Mouse (Mus musculus) MEL (cell line): ENCODE measurements around the gene Acox3. TPM values are rescaled to one million over a fixed set of nuclear protein-coding genes. Genes with fewer than 3 reads are reported as not detected.

Experiments used
- DNase-seq: peaks from one replicate; pipeline ENCODE4 v3.0.0; 2011; ENCODE audit warnings: low read depth, low spot score
- H3K27ac ChIP-seq: 2 replicates; pipeline ENCODE4 v1.5.1; 2012; ENCODE audit warnings: low read depth, mild to moderate bottlenecking, control low read depth, low read length, moderate library complexity; ENCODE audit not compliant: control insufficient read depth
- H3K27me3 ChIP-seq, 2 experiments: fragments of 150-350 bp in 1 of 2; sonication (generic) in 1 of 2; 2 replicates each; pipeline ENCODE4 v1.6.1; 2012; ENCODE audit warnings: low read length in 2 of 2, mild to moderate bottlenecking in 2 of 2, improper control_type of control experiment in 1 of 2, moderate library complexity in 1 of 2; ENCODE audit not compliant: insufficient read depth in 2 of 2, control insufficient read depth in 1 of 2
- H3K36me3 ChIP-seq, 2 experiments: 2 replicates each; pipeline ENCODE4 v1.6.1; 2012 to 2014; ENCODE audit warnings: low read length in 2 of 2, improper control_type of control experiment in 1 of 2, inconsistent platforms in 1 of 2, mild to moderate bottlenecking in 1 of 2; ENCODE audit not compliant: insufficient read depth in 2 of 2, control insufficient read depth in 1 of 2
- H3K4me1 ChIP-seq, 2 experiments: fragments of 150-350 bp in 1 of 2; sonication (generic) in 1 of 2; 2 replicates each; pipeline ENCODE4 v1.6.1; 2012; ENCODE audit warnings: low read length in 2 of 2, improper control_type of control experiment in 1 of 2, mild to moderate bottlenecking in 1 of 2; ENCODE audit not compliant: insufficient read depth in 2 of 2, control insufficient read depth in 1 of 2
- H3K4me3 ChIP-seq, 2 experiments: fragments of 150-350 bp in 1 of 2; sonication (generic) in 1 of 2; 2 replicates each; pipeline ENCODE4 v1.5.1; 2012; ENCODE audit warnings: low read depth in 2 of 2, low read length in 2 of 2, mild to moderate bottlenecking in 2 of 2, moderate library complexity in 2 of 2, control low read depth in 1 of 2, improper control_type of control experiment in 1 of 2; ENCODE audit not compliant: control insufficient read depth in 1 of 2, insufficient read depth in 1 of 2
- H3K79me2 ChIP-seq: 2 replicates; pipeline ENCODE4 v1.6.1; 2012; ENCODE audit warnings: mild to moderate bottlenecking, low read length, moderate library complexity; ENCODE audit not compliant: control insufficient read depth, poor library complexity, insufficient read depth
- H3K9ac ChIP-seq: 2 replicates; pipeline ENCODE4 v1.6.1; 2012; ENCODE audit warnings: low read depth, mild to moderate bottlenecking, control low read depth, low read length, moderate library complexity; ENCODE audit not compliant: control insufficient read depth, poor library complexity, severe bottlenecking
- H3K9me3 ChIP-seq: fragments of 150-350 bp; sonication (generic); replicated peaks from 2 replicates; pipeline ENCODE4 v1.6.1; 2012; ENCODE audit warnings: mild to moderate bottlenecking, low read length, improper control_type of control experiment, moderate library complexity; ENCODE audit not compliant: insufficient read depth
- BHLHE40 ChIP-seq: IDR thresholded peaks from 2 replicates; pipeline ENCODE4 v1.6.1; 2012; ENCODE audit warnings: low read depth, mild to moderate bottlenecking, inconsistent platforms, low read length, improper control_type of control experiment, borderline replicate concordance
- CHD1 ChIP-seq: IDR thresholded peaks from 2 replicates; pipeline ENCODE4 v1.6.1; 2012; ENCODE audit warnings: low read depth, mild to moderate bottlenecking, inconsistent platforms, low read length, improper control_type of control experiment
- CTCF ChIP-seq, 3 experiments: IDR thresholded peaks in 2 of 3; conservative IDR thresholded peaks in 1 of 3; 2 replicates each; pipeline ENCODE4 v1.5.1; 2011 to 2012; ENCODE audit warnings: low read length in 3 of 3, low read depth in 2 of 3, mild to moderate bottlenecking in 2 of 3, improper control_type of control experiment in 1 of 3, inconsistent platforms in 1 of 3, mixed read lengths in 1 of 3, moderate library complexity in 1 of 3; ENCODE audit not compliant: control insufficient read depth in 1 of 3, insufficient read depth in 1 of 3, poor library complexity in 1 of 3, severe bottlenecking in 1 of 3
- ELF1 ChIP-seq: IDR thresholded peaks from 2 replicates; pipeline ENCODE4 v1.6.1; 2014; ENCODE audit warnings: low read depth, mild to moderate bottlenecking, inconsistent platforms, low read length, improper control_type of control experiment, moderate library complexity
- ETS1 ChIP-seq: IDR thresholded peaks from 2 replicates; pipeline ENCODE4 v1.6.1; 2012; ENCODE audit warnings: low read depth, mild to moderate bottlenecking, inconsistent platforms, low read length, improper control_type of control experiment, moderate library complexity
- GATA1 ChIP-seq: IDR thresholded peaks from 2 replicates; pipeline ENCODE4 v1.6.1; 2011; ENCODE audit warnings: low read depth, low read length, improper control_type of control experiment
- HCFC1 ChIP-seq: IDR thresholded peaks from 2 replicates; pipeline ENCODE4 v1.6.1; 2012; ENCODE audit warnings: low read depth, mild to moderate bottlenecking, inconsistent platforms, low read length, improper control_type of control experiment, moderate library complexity
- KAT2A ChIP-seq: conservative IDR thresholded peaks from 2 replicates; pipeline ENCODE4 v1.6.1; 2012; ENCODE audit warnings: low read depth, low read length, improper control_type of control experiment, inconsistent platforms
- MAFK ChIP-seq: IDR thresholded peaks from 2 replicates; pipeline ENCODE4 v1.6.1; 2011; ENCODE audit warnings: low read depth, mild to moderate bottlenecking, low read length, improper control_type of control experiment, borderline replicate concordance
- MXI1 ChIP-seq: IDR thresholded peaks from 2 replicates; pipeline ENCODE4 v1.6.1; 2011; ENCODE audit warnings: mild to moderate bottlenecking, low read depth, low read length, improper control_type of control experiment
- MYC ChIP-seq: IDR thresholded peaks from 2 replicates; pipeline ENCODE4 v1.6.1; 2011; ENCODE audit warnings: low read depth, mild to moderate bottlenecking, low read length, improper control_type of control experiment, moderate library complexity
- NRF1 ChIP-seq: IDR thresholded peaks from 2 replicates; pipeline ENCODE4 v1.6.1; 2014; ENCODE audit warnings: low read depth, mild to moderate bottlenecking, inconsistent platforms, low read length, improper control_type of control experiment, moderate library complexity; ENCODE audit not compliant: poor library complexity, insufficient read depth, severe bottlenecking
- POLR2A ChIP-seq, 2 experiments: IDR thresholded peaks; 2 replicates each; pipeline ENCODE4 v1.6.1; 2011 to 2012; ENCODE audit warnings: low read length in 2 of 2, mild to moderate bottlenecking in 2 of 2, control low read depth in 1 of 2, improper control_type of control experiment in 1 of 2, low read depth in 1 of 2, moderate library complexity in 1 of 2; ENCODE audit not compliant: control insufficient read depth in 1 of 2, insufficient read depth in 1 of 2, poor library complexity in 1 of 2
- POLR2AphosphoS2 ChIP-seq: IDR thresholded peaks from 2 replicates; pipeline ENCODE4 v1.6.1; 2011; ENCODE audit warnings: low read length, improper control_type of control experiment
- RAD21 ChIP-seq: IDR thresholded peaks from 2 replicates; pipeline ENCODE4 v1.6.1; 2011; ENCODE audit warnings: mild to moderate bottlenecking, low read depth, low read length, improper control_type of control experiment
- RCOR1 ChIP-seq: IDR thresholded peaks from 2 replicates; pipeline ENCODE4 v1.6.1; 2012; ENCODE audit warnings: low read depth, mild to moderate bottlenecking, inconsistent platforms, low read length, improper control_type of control experiment
- SIN3A ChIP-seq: IDR thresholded peaks from 2 replicates; pipeline ENCODE4 v1.6.1; 2012; ENCODE audit warnings: low read length, improper control_type of control experiment, inconsistent platforms
- TBP ChIP-seq: IDR thresholded peaks from 2 replicates; pipeline ENCODE4 v1.8.0; 2011; ENCODE audit warnings: low read depth, low read length, improper control_type of control experiment
- TCF12 ChIP-seq: IDR thresholded peaks from 2 replicates; pipeline ENCODE4 v1.6.1; 2014; ENCODE audit warnings: low read depth, mild to moderate bottlenecking, inconsistent platforms, low read length, improper control_type of control experiment, moderate library complexity
- UBTF ChIP-seq: IDR thresholded peaks from 2 replicates; pipeline ENCODE4 v1.6.1; 2012; ENCODE audit warnings: low read depth, mild to moderate bottlenecking, inconsistent platforms, low read length, improper control_type of control experiment, moderate library complexity, borderline replicate concordance; ENCODE audit not compliant: insufficient read depth
- USF1 ChIP-seq: IDR thresholded peaks from 2 replicates; pipeline ENCODE4 v1.6.1; 2014; ENCODE audit warnings: low read depth, mild to moderate bottlenecking, inconsistent platforms, low read length, improper control_type of control experiment, moderate library complexity
- ZC3H11A ChIP-seq: IDR thresholded peaks from 2 replicates; pipeline ENCODE4 v1.6.1; 2012; ENCODE audit warnings: low read depth, mild to moderate bottlenecking, inconsistent platforms, low read length, improper control_type of control experiment
- ZKSCAN1 ChIP-seq: IDR thresholded peaks from 2 replicates; pipeline ENCODE4 v1.6.1; 2012; ENCODE audit warnings: low read depth, mild to moderate bottlenecking, inconsistent platforms, low read length, improper control_type of control experiment, moderate library complexity
- ZMIZ1 ChIP-seq: IDR thresholded peaks from 2 replicates; pipeline ENCODE4 v1.6.1; 2012; ENCODE audit warnings: low read depth, mild to moderate bottlenecking, inconsistent platforms, low read length, improper control_type of control experiment, moderate library complexity
- polyA plus RNA-seq, 2 experiments: library from polyadenylated mRNA; stranded (reverse) in 1 of 2; unstranded in 1 of 2; fragments of >175 nt in 1 of 2; fragments of >200 nt in 1 of 2; gene quantifications; 2 replicates each; pipeline versions ENCODE4 v1.2.1 to v1.2.4; 2012; ENCODE audit warnings: low replicate concordance in 2 of 2, low read depth in 1 of 2; ENCODE audit not compliant: insufficient read length in 2 of 2, insufficient read depth in 1 of 2, missing spikeins in 1 of 2
- total RNA-seq: library from RNA; depleted of rRNA; stranded (reverse); fragments of 300-350 nt; gene quantifications from 2 replicates; pipeline ENCODE4 v1.2.3, GENCODE M21; 2012

Acox3 gene
- total and polyA plus RNA-seq, 3 experiments = 6.5 to 11.4 TPM; not detected in 1

- H3K27me3 ChIP-seq = no peaks in the 10 kb centered on the region
- TF ChIP-seq KAT2A = no peak
- no peak for TF ChIP-seq POLR2A (IDR thresholded peaks at IDR 0.05; ENCODE audit: control insufficient read depth in 1 of 2, insufficient read depth in 1 of 2, low read depth in 1 of 2, low read length in 2 of 2, poor library complexity in 1 of 2)
- no peak for TF ChIP-seq GATA1
- TF ChIP-seq BHLHE40 = no peak
- TF ChIP-seq RAD21 = no peak
- TF ChIP-seq CTCF (IDR thresholded peaks at IDR 0.05 in 2 of 3, conservative IDR thresholded peaks at IDR 0.05 in 1 of 3; ENCODE audit: control insufficient read depth in 1 of 3, insufficient read depth in 1 of 3, low read depth in 2 of 3, low read length in 3 of 3, poor library complexity in 1 of 3, severe bottlenecking in 1 of 3) = no peak
- no peak for TF ChIP-seq TCF12
- no peak for TF ChIP-seq MXI1
- no peak for TF ChIP-seq USF1
- TF ChIP-seq ZC3H11A = no peak
- TF ChIP-seq MYC = no peak
- no peak for TF ChIP-seq ZMIZ1
- TF ChIP-seq RCOR1 = no peak
- TF ChIP-seq NRF1 = no peak
- no peak for TF ChIP-seq UBTF
- no peak for TF ChIP-seq POLR2AphosphoS2
These were observed 27.5 kb downstream of the Acox3 start for GRCm38 (mm10) chr5:35610381-35610780.

GRCm38 (mm10) chr5:35611170-35611569, 28.3 kb downstream of the Acox3 start:
- H3K4me1 ChIP-seq = no peaks in the 10 kb centered on the region
- no peaks in the 10 kb centered on the region for H3K36me3 ChIP-seq
- no peaks in the 10 kb centered on the region for H3K79me2 ChIP-seq
- no peak overlapping the region for H3K9ac ChIP-seq
- no peak overlapping the region for H3K27ac ChIP-seq
- no peaks in the 10 kb centered on the region for H3K27me3 ChIP-seq
- no peak for TF ChIP-seq ZKSCAN1
- TF ChIP-seq USF1 = no peak
- TF ChIP-seq UBTF = no peak
- TF ChIP-seq CHD1 = no peak
- no peak for TF ChIP-seq CTCF (IDR thresholded peaks at IDR 0.05 in 2 of 3, conservative IDR thresholded peaks at IDR 0.05 in 1 of 3; ENCODE audit: control insufficient read depth in 1 of 3, insufficient read depth in 1 of 3, low read depth in 2 of 3, low read length in 3 of 3, poor library complexity in 1 of 3, severe bottlenecking in 1 of 3)
- no peak for TF ChIP-seq MAFK
- TF ChIP-seq MYC = no peak
- no peak for TF ChIP-seq NRF1
- no peak for TF ChIP-seq HCFC1
- TF ChIP-seq TBP = no peak
- no peak for TF ChIP-seq ETS1
- no peak for TF ChIP-seq SIN3A
- TF ChIP-seq ELF1 = no peak
- no peak for TF ChIP-seq POLR2A (IDR thresholded peaks at IDR 0.05; ENCODE audit: control insufficient read depth in 1 of 2, insufficient read depth in 1 of 2, low read depth in 1 of 2, low read length in 2 of 2, poor library complexity in 1 of 2)
- no peak overlapping the region for H3K4me3 ChIP-seq
- H3K9me3 ChIP-seq = no peaks in the 10 kb centered on the region
- DNase-seq = no peak

More at GRCm38 (mm10) chr5:35610381-35610780, 27.5 kb downstream of the Acox3 start:
- Histone ChIP-seq H3K4me1 (no peaks in the 10 kb centered on the region), H3K36me3 (no peaks in the 10 kb centered on the region), H3K9ac (no peak overlapping the region), H3K79me2 (no peaks in the 10 kb centered on the region), H3K4me3 (no peak overlapping the region), H3K9me3 (no peaks in the 10 kb centered on the region), H3K27ac (no peak overlapping the region)
- DNase-seq = no peak
